Mouse (Mus musculus) E14TG2a.4 (cell line): ENCODE results near the gene Kcnn4.

ENCODE experiments used
- CTCF ChIP-seq: conservative IDR thresholded peaks from 2 replicates; pipeline ENCODE4 v1.5.1; 2014; ENCODE audit warnings: low read length
- NANOG ChIP-seq: IDR thresholded peaks from 2 replicates; pipeline ENCODE4 v1.6.1; 2014; ENCODE audit warnings: borderline replicate concordance, low read length, mixed read lengths
- POU5F1 ChIP-seq: IDR thresholded peaks from 2 replicates; pipeline ENCODE4 v1.6.1; 2014; ENCODE audit warnings: low read length, borderline replicate concordance

DNA sequence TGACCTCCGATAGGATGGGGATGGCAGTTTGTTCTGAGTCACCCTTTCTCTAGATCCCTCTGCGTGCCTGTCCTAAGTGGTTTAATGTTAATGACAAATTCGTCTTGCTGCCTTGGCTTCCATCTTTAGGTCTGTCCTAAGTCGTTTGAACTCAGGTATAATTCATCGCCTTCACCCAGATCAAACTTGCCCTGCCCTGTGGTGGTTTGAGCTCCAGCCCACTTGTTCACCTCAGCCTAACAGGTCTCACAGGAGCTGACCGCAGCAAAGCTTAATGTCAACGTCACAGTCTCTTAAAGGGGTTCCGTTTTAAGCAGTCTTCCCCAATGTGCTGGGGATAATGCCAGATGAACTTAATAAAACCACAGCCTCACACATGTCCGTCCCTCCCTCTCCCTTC, 55.9 kb downstream of the Kcnn4 start:
- TF ChIP-seq CTCF (no peak), NANOG (no peak), POU5F1 (no peak)
